Mouse (Mus musculus) heart, postnatal 36 days (tissue): Measurements from ENCODE around the gene Glb1. TPM values are rescaled to one million over a fixed set of nuclear protein-coding genes. Genes with fewer than 3 reads are reported as not detected.
"Not testable (repeated sequence)": the region's sequence is repeated elsewhere in the genome, so short reads cannot be mapped to it uniquely, and the experiment has no call there.

Experiments used
- DNase-seq, 2 experiments: peaks; one replicate each; pipeline ENCODE4 v3.0.0; 2021 to 2022
- intact Hi-C: fragments of 180-260 bp; cut with DNase I; formaldehyde crosslinking; loops from one replicate; pipeline ENCODE4 v1.15.1; 2025
- total RNA-seq, 2 experiments: library from RNA; stranded (reverse); gene quantifications; 2 replicates each; pipeline ENCODE4 v1.2.3; 2021

Glb1 gene
- total RNA-seq, 2 experiments from 2014 or later, result 15.1 to 16.1 TPM

DNA sequence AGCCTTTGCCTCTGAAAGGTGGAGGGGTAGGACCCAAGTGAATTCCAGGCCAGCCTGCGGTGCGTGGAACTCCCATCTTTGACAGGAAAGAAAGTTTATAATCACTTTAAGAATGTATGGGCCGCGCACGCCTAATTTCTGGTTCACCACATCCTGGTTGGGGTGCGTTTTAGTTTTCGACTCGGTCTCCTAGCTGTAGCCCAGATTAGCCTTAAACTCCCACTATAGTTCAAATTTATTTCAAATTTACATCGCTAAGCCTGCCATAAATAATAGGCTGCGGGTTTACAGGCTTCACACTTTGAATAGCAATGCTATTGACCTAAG, 10.2 kb upstream of the Glb1 start:
- intact Hi-C loops, result loop anchor here (10.0 kb wide), 1 partner anchor 344 kb away; the partner anchor contains the start of gene Cmtm6
- DNase-seq, result no peak

- intact Hi-C loops, result loop anchor here (10.0 kb wide), 1 partner anchor 341 kb away; the partner anchor contains the start of gene Cmtm6
- DNase-seq, result not testable (repeated sequence)
Measured at GRCm38 (mm10) chr9:114394136-114394535, 6.7 kb upstream of the Glb1 start.

- no peak for DNase-seq
- intact Hi-C loops, result loop anchor here (10.0 kb wide), 1 partner anchor 340 kb away; the partner anchor contains the start of gene Cmtm6
Measured at GRCm38 (mm10) chr9:114394677-114395076, 6.2 kb upstream of the Glb1 start.

DNA sequence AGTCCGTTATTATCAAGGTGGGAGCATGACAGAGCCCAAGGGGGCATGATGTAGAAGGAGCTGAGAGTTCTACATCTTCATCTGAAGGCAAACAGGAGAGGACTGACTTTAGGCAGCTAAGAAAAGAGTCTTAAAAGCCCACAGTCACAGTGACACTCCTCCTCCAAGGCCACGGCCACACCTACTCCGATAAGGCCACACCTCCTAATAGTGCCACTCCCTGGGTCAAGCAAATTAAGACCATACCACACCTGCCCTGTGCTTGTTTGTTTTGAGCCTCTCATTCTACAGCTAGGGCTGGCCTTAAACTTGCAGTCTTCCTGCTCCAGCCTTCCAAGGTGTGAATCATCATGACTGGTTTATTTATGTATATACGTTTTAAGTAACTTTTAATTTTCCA, 5.6 kb upstream of the Glb1 start:
- intact Hi-C loops, result loop anchor here (10.0 kb wide), 1 partner anchor 340 kb away; the partner anchor contains the start of gene Cmtm6
- no peak for DNase-seq

DNA sequence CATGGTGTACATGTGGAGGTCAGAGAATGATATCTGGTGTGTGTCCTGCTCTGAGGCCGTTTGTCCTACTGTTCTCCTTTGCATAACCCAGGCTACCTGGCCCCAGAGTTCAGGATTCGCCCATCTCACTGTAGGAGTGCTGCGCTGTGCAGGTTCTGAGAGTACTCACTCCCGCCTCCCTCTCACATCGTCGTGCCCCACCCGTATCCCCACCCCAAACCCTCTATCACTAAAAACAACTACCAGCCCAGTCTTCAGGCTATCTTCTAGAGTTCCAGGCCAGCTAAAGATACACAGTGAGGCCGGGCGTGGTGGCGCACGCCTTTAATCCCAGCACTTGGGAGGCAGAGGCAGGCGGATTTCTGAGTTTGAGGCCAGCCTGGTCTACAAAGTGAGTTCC, 1.2 kb upstream of the Glb1 start:
- DNase-seq, result no peak
- intact Hi-C loops, result loop anchor here (10.0 kb wide), 1 partner anchor 335 kb away; the partner anchor contains the start of gene Cmtm6

- intact Hi-C loops, result no loop called here
- DNase-seq, result no peak
Measured at GRCm38 (mm10) chr9:114400588-114400948, 308 bp upstream of the Glb1 start.

DNA sequence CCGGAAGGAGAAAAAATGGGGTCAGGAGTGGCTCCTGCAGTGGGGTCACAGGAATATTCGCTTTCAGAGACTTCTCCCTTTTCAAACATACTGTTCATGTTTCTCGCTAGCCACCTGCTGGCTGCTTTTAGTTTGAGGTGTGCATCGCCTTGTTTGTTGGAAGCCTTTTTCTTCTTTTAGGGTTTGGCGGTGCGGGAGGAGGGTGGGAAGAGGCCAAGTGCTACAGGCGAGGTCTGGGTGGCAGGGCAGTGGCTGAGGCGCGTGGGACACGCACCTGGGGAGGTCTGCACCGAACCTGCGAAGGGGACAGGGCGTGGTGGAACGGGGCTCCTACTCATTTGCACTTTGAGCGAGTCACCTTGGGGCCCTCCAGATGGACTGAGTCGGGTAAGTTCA, 807 bp downstream of the Glb1 start:
- intact Hi-C loops, result no loop called here
- DNase-seq, result no peak

DNA sequence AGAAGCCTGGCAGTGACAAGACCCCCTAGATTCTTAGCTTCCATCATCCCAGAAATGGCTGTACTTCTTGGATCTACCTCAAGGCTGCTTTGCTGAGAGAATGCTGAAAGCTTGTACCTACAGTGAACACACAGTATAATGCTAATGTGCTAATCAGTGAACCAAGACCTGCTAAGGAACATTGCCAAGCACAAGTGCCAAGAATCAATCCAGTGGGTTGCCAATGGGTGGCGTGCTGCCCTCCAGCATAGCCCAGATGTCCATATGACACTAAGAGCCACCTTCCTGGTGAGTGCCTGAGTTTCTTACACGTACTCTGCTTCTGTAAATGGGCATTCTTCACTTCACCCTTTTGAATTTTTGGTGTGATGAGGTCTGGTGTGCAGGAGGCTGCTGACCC, 6.8 kb downstream of the Glb1 start:
- DNase-seq, result no peak
- intact Hi-C loops, result no loop called here

GRCm38 (mm10) chr9:114410313-114410862, 9.5 kb downstream of the Glb1 start:
- DNase-seq, result no peak
- intact Hi-C loops, result no loop called here

GRCm38 (mm10) chr9:114411295-114411694, 10.4 kb downstream of the Glb1 start:
- no peak for DNase-seq
- intact Hi-C loops, result no loop called here

DNA sequence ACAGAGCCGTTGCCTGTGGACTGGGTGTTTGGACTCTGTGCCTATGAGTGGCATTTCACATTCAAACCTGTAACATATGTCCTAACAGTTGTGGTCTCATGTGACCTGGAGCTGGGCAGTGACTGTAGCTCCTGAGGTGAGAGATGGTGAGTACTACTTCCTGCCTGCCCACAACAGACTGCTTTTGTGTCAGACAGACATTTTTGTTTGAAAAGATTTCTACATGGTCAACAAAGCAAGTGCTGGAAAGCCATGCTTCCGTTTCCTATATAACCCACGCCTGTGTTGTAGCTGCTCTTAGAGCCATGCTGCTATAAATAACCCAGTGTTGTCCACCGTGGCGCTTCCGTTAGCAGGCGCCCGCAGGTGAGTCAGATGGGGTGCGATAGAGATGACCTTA, 11.5 kb downstream of the Glb1 start:
- DNase-seq, result no peak
- intact Hi-C loops, result no loop called here

DNA sequence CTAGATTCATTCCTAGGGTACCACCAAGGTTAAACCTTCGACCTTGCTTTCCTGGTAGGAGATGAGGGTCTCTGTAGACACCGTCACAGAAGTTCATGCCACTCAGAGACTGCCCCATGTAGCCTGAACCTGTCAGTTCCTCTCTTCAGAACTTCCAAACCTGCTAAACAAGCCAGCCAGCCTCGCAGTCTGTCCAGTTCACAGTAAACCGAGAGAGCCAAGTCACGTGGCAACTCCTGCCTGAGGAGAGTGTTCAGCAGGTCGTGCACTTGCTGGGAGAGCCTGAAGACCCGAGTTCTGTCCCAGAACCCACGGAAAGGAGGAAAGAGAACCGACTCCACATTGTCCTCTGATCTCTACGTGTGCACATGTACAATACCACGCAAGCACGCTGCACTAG, 13.0 kb downstream of the Glb1 start:
- intact Hi-C loops, result no loop called here
- no peak for DNase-seq

- intact Hi-C loops, result loop anchor here (2.0 to 5.0 kb wide), 2 partner anchors 81 to 167 kb away; no protein-coding TSS in a partner anchor
- DNase-seq, result peak; percentile 32 to 38
Measured at GRCm38 (mm10) chr9:114415701-114416100, 14.8 kb downstream of the Glb1 start.

DNA sequence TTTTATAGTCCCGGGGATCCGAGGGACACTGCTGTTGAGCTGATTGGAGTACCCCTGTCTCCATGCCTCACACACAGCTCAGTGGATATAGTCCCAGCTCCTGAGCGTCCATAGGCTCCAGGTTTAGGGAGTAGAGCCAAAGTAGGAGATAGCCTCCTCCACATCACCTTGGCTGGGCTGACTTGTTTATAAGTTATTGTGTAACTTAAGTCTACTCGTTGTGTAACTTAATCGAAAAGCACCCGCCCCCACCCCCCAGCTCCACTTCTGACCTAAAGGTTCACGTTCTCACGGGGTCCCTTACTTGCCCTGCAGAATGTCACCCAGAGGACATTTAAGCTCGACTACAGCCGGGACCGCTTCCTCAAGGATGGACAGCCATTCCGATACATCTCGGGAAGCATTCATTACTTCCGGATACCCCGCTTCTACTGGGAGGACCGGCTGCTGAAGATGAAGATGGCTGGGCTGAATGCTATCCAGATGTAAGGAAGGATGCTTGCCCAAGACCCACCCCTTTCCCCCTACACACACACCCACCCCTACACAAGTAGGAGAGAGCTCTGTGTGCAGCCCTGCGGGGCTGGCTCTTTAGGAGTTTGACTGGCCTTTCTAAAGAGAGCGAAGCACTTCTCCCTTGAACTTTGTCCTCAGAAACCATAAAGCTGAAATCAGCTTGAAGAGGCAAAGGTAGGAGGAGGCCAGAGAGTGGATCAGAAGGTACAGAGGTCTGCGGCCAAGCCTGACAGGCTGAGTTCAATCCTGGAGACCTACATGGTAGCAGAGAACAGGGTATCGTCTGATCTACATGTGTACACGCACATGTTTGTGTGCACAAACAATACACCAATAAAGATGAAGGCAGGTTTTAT, 16.0 kb downstream of the Glb1 start:
- intact Hi-C loops, result loop anchor here (2.0 to 5.0 kb wide), 2 partner anchors 80 to 165 kb away; no protein-coding TSS in a partner anchor
- no peak for DNase-seq

DNA sequence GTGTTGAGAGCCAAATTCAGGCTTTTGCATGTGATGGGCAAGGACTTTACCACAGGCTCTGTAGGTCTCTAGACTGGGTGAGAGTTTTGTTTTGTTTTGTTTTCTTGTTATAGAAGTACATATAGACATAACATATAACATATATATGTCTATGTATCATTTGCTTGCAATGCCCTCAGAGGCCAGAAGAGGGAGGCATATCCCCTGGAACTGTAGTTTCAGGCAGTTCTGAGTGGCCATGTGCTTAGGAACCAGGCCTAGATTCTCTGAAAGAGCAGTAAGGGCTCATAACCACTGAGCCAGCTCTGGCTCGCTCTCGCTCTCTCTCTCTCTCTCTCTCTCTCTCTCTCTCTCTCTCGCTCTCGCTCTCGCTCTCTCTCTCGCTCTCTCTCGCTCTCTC, 17.3 kb downstream of the Glb1 start:
- intact Hi-C loops, result loop anchor here (5.0 kb wide), 1 partner anchor 164 kb away; no protein-coding TSS in a partner anchor
- peak in 1 of 2 experiments; percentile 46 for DNase-seq

DNA sequence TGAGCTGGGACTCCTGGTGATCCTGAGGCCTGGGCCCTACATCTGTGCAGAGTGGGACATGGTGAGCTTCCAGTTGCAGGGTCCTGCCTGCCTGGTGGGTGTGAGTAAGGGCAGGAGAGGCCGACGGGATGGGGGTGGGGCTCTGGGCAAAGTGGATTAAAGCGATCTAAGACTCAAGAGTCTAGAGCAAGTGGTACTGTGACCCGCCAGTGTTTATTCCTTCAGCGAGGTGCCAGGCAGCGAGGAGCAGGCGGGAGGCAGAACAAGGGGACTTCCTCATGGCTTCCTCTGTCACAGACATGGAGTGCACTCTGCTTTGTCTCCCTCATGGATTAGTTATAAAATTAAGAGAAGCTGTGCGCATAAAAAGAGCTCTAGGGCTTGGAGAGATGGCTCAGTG, 19.6 kb downstream of the Glb1 start:
- intact Hi-C loops, result no loop called here
- DNase-seq, result no peak

DNA sequence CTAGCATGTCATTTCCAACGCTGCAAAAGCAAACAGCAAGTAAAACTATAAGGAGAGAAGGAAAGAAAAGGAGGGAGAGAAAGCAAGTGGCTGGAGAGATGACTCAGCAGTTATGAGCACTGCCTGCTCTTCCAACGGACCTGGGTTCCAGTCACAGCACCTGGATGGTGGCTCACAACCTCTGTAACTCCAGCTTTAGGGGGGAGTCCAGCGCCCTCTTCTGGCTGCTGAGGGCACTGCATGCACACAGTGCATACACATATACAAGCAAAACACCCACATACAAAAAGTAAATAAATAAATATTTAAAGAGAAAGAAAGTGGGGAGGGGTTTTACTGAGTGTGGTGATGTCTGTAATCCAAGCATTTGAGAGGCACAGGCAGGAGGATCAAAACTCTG, 20.2 kb downstream of the Glb1 start:
- intact Hi-C loops, result no loop called here
- DNase-seq, result no peak

DNA sequence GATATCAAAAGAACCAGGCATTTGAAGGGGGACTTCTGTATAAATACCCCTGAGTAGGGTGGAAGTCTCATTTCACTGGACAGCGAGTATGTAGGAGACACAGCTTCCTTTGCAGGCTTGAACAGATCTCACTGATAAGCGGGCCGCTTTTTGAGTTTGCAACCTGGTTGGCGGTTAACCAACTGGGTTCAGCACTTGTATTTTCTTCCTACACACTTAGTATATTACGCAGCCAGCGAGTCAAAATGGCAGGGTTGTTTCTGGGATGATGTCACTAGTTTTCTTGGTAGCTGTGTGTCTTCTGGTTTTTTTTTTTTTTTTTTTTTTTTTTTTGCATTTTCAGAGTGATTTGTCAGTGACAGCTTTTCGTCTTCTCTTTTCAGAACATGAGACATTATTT, 20.9 kb downstream of the Glb1 start:
- intact Hi-C loops, result no loop called here
- no peak for DNase-seq

- DNase-seq, result no peak
- intact Hi-C loops, result no loop called here
Measured at GRCm38 (mm10) chr9:114425576-114425975, 24.7 kb downstream of the Glb1 start.

GRCm38 (mm10) chr9:114426201-114426600, 25.3 kb downstream of the Glb1 start:
- intact Hi-C loops, result no loop called here
- DNase-seq, result no peak

- no peak for DNase-seq
- intact Hi-C loops, result no loop called here
Measured at GRCm38 (mm10) chr9:114427425-114427824, 26.5 kb downstream of the Glb1 start.
